Mouse (Mus musculus) ZHBTc4 (cell line): Measurements from ENCODE around the gene Tex16.

Source experiments
- DNase-seq: peaks from one replicate; pipeline ENCODE4 v3.0.0-alpha.2; 2011; ENCODE audit warnings: low read depth, low spot score

The Tex16 gene

GRCm38 (mm10) chrX:112010707-112011106 lies at the start of gene Tex16:
TSS of gene Tex16 (plus strand) at chrX:112011007.
- DNase-seq = no peak

- no peak for DNase-seq
Measured at GRCm38 (mm10) chrX:111999661-112000060, 11.1 kb upstream of the Tex16 start.
